Mouse (Mus musculus) cerebellum, adult 2 months (tissue): ENCODE measurements around the gene Gatm. TPM values are rescaled to one million over a fixed set of nuclear protein-coding genes. Genes with fewer than 3 reads are reported as not detected.
A peak's percentile ranks its signal among the peaks of the same experiment; 100 is the strongest.

Experiments
- DNase-seq, 2 experiments: peaks; one replicate each; pipeline ENCODE4 v3.0.0; 2021
- H3K27ac ChIP-seq: fragments of 200-500 bp; 2 replicates; pipeline ENCODE4 v1.5.1; 2012; ENCODE audit warnings: low read length, control low read depth, inconsistent platforms; ENCODE audit not compliant: insufficient read depth
- H3K27me3 ChIP-seq: fragments of 200-500 bp; 2 replicates; pipeline ENCODE4 v1.6.1; 2012; ENCODE audit warnings: inconsistent platforms, mild to moderate bottlenecking, low read length, moderate library complexity; ENCODE audit not compliant: control insufficient read depth, insufficient read depth
- H3K4me1 ChIP-seq: fragments of 200-500 bp; 2 replicates; pipeline ENCODE4 v1.6.1; 2011; ENCODE audit warnings: low read length; ENCODE audit not compliant: control insufficient read depth, insufficient read depth
- H3K4me3 ChIP-seq: fragments of 200-500 bp; replicated peaks from 2 replicates; pipeline ENCODE3; 2011; ENCODE audit warnings: mild to moderate bottlenecking, low read depth, low read length, control low read depth; ENCODE audit not compliant: insufficient read depth
- CTCF ChIP-seq: fragments of 200-500 bp; IDR thresholded peaks from 2 replicates; pipeline ENCODE4 v1.5.1; 2011; ENCODE audit warnings: low read depth, mild to moderate bottlenecking, control low read depth, low read length, moderate library complexity, borderline replicate concordance; ENCODE audit not compliant: insufficient read depth
- POLR2A ChIP-seq: fragments of 200-500 bp; IDR thresholded peaks from 2 replicates; pipeline ENCODE4 v1.6.1; 2011; ENCODE audit warnings: low read length, control low read depth, borderline replicate concordance; ENCODE audit not compliant: insufficient read depth
- WGBS: fragments of 180-500 bp; shearing (Covaris S2); methylation state at CpG from one replicate; pipeline ENCODE4 v1.1.7; 2018; 5-methylcytosine and 5-hydroxymethylcytosine counted together
- polyA plus RNA-seq: library from polyadenylated mRNA; depleted of rRNA; stranded (reverse); fragments of >200 nt; gene quantifications from 2 replicates; pipeline ENCODE4 v1.2.3, GENCODE M21; 2012; rRNA removed

Gatm gene
- 164 and 201 TPM in 2 replicates for polyA plus RNA-seq

DNA sequence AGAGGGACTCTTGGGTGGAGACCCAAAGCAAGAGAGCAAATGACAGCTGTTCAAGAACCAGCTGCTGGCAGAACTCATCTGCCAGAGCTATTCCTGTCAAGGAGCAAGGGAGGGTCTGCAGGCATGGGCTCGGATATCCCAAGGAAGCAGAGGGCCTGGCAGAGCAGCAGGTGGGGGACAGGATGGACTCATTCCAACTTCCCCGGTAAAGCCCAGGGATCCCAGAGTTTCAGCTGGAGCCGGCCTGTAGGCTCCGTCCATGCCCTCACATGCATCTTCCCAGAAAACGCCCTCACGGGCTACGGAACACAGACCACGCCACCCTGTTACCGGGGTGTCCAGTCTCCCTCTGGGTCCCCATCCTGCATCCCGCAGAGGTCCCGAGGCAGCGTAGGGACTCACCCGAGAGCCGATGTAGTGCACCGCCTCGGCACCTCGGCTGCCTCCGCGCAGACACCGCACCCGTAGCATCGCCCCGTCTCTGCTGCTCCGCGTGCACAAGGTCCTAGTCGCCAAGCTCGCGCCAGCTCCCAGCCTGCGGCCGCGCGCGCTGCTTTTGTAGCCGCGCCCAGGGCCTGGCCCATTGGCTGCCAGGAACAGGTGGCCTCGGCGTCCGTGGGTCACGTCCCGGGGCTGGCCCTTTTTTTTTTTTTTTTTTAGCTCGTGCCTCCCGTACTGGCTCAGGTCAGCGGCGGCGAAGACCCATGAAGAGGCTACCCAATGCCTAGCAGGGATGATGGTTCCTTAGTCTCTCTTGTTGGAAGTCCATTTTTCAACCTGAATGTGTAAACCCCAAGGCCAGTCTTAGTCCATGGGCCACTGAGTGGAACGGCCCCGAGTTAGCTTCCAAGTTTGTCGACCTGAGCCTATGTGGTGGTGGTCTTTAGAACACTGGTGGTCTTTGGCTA is at the start of gene Gatm:
Gene Gatm, minus strand, starts transcription at position 558 of the 908 bp plus-strand sequence.
- no peaks in the 10 kb centered on the region for H3K27me3 ChIP-seq

DNA sequence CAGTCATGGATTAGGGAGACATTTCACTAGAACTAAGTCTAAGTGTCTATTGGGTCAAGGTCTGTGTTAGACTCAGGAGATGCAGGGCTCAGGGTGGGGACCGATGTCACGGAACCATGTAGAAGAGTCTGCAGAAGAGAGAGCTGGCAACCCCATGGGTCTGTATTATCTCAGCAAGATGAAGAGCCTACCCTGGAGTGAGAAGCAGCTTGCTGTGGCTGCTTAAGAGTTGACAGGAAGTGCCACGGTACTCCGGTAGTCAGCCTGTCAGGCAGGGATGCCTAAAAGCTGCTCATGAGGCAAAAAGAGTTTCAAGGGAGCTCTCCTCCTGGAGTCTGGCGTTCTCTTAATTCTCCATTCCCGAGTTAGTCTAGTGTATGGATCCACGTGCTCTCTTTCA is 48.7 kb upstream of the Gatm start:
- no peaks in the 10 kb centered on the region for H3K4me1 ChIP-seq
- no peak for DNase-seq
- no peak overlapping the region for H3K4me3 ChIP-seq
- no peak for TF ChIP-seq POLR2A
- no peak for TF ChIP-seq CTCF
- no peak overlapping the region for H3K27ac ChIP-seq
- H3K27me3 ChIP-seq, result no peaks in the 10 kb centered on the region
- WGBS, result 88% methylated on average over 7 of the region's 7 CpGs

More for the DNA sequence above, at the start of gene Gatm:
- WGBS, result 2% methylated on average over 48 of the region's 48 CpGs
- Histone ChIP-seq H3K27ac (peak within 1 kb of the TSS; percentile 6; the same call in 1 of the 2 replicates), H3K4me3 (peak within 1 kb of the TSS; percentile 73), H3K4me1 (no peaks in the 10 kb centered on the region)
- DNase-seq, result peak; percentile 86 to 89
- TF ChIP-seq POLR2A (peak; percentile 31; the same call in 1 of the 2 replicates), CTCF (no peak)

DNA sequence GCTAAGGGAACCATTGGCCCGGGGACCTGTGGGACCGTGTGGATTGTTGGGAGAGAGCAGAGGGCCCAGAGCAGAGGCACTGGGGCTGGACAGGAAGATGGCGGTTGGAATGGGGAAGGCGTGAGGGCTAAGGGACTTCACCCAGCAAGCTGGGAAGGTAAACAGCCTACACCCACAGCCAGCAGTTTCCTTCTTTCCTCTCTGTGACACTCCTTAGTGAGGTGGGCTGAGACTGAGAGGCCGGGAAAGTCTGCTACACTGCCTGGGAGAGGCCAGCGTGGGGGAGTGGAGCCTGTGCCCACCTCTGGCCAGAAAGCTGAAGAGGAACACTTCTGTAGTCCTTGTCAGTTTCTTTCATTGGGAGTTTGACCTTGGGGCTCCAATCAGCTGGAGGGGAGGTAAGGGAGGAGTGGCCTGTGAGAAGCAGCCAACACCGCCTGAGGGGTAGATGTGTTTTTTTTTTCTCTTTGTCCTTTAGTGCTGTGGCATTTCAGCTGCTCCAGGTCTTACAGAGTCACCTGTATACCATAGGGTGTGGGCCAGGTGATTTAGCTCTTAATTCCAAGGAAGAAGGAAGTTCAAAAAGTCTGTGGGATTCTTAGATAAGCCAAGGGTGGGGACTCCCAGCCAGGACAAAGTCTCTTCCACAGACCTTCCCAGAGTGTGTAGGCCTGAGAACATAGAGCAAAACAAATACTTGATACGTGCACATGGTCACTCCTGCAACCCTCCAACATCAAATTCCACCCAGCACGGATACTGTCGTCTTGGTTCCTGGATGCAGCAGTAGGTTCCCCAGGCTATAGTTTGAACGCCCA is 46.8 kb upstream of the Gatm start:
- H3K4me3 ChIP-seq, result no peak overlapping the region
- 83% methylated on average over 11 of the region's 11 CpGs for WGBS
- H3K4me1 ChIP-seq, result no peaks in the 10 kb centered on the region
- no peak overlapping the region for H3K27ac ChIP-seq
- H3K27me3 ChIP-seq, result no peaks in the 10 kb centered on the region
- no peak for DNase-seq
- TF ChIP-seq CTCF (no peak), POLR2A (no peak)

DNA sequence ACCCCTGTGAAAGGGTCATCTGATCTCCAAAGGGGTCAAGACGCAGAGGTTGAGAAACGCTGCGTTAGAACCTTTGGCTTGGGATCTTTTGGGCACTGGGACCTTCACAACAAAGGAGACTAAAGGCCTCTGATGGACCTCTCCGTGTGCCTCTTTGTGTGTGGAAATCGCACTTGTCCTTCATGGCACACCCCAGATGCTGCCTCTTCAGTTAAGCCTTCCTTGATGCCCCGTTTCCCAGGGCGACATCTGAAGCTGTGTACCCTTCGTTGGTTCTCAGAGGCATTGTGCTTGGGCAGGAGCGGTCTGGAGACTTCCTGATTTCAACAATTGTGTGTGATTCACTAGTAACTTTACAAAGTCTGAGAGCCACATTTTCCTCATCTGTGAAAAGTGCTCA is 45.7 kb upstream of the Gatm start:
- no peaks in the 10 kb centered on the region for H3K27me3 ChIP-seq
- no peak overlapping the region for H3K4me3 ChIP-seq
- no peak overlapping the region for H3K27ac ChIP-seq
- H3K4me1 ChIP-seq, result no peaks in the 10 kb centered on the region
- no peak for TF ChIP-seq POLR2A
- no peak for TF ChIP-seq CTCF
- 45% methylated on average over 9 of the region's 9 CpGs for WGBS
- DNase-seq, result no peak

DNA sequence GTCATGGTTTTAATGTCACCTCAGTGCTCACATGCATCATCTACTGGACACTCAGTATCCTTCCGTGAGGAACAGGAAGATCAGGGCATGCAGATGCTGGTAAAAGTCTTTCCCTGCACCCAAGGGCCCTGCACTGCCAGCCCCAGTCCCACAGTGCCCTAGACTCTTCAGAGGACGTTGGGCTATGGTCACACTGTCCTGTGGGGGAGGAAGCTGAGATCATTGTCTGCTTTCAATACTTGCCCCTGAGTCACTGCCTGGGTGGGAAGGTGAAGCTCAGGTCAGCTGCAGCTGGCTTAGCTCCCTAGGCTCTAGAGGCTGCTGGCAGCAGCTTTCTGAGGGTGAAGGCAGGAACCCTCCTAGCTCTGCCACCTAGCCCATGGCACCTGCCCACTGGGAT is 44.9 kb upstream of the Gatm start:
- H3K4me3 ChIP-seq, result no peak overlapping the region
- no peak for DNase-seq
- H3K27ac ChIP-seq, result no peak overlapping the region
- WGBS, result 61% methylated on average over 2 of the region's 2 CpGs
- no peaks in the 10 kb centered on the region for H3K27me3 ChIP-seq
- no peaks in the 10 kb centered on the region for H3K4me1 ChIP-seq
- no peak for TF ChIP-seq POLR2A
- TF ChIP-seq CTCF, result no peak

DNA sequence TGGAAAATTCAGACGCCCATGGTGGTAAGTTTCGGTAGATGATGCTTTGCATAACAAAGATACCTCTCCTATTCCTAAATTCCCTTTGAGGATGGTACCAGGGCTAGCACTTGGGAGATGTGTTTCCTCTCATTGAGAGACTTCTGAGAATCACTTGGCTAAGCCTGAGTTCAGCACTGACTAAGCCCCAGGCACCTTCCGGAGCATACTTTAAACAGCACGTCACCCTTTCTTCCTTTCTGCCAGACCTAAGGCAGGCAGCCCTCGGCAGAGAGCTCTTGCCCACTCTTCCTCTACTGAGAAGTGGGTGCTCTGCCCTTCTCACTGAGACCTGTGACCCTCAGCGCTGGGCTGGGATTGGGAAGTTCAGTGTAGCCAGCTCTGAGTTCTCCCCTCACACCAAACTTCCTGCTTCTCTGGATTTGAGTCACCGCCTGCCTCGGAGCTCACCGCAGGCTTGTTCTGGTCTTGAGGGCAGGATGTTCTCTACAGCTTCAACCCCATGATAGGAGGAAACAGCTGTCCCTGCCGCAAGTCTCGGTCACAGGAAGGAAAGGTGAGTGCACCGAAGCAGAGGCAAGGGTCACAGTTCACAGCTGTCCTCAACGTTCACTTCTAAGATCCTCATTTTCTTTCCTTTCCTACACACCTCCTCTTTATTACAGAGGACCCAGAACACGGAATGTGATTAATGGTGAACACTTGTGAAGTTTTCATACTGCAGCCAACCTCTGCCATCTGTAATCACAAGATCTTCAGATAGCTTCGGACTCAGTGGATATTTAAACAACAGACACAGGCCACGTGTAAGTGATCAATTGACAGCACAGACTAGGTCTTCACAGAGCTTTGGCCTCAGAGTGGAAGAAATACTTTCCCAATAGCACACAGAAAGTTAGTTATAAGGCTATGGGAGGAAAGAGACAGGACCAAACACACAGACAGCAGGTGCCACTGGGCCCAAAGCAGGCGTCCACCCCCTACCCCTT is 41.3 kb upstream of the Gatm start:
- H3K27ac ChIP-seq, result no peak overlapping the region
- no peaks in the 10 kb centered on the region for H3K27me3 ChIP-seq
- WGBS, result 75% methylated on average over 17 of the region's 17 CpGs
- no peak for TF ChIP-seq CTCF
- TF ChIP-seq POLR2A, result no peak
- DNase-seq, result no peak
- no peak overlapping the region for H3K4me3 ChIP-seq
- no peaks in the 10 kb centered on the region for H3K4me1 ChIP-seq

DNA sequence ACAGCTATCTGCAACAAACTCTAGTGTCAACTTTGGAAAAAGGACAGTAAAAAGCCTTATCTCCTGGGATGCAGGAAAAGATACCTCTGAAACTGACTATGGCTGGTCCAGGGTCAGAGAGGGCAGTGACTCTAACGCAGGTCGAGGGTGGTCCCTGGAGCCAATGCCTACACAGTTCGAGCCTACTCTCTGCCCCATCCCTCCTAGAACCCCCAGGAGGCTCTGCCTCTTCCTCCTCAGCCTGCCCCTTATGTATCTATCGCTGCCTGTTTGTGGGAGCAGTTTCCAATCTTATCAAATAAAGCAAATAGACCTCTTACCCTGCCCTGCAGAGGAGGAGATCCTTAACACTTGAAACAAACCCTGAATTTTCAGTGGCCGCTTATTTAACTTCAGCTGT is 27.6 kb upstream of the Gatm start:
- H3K4me3 ChIP-seq, result no peak overlapping the region
- no peak for DNase-seq
- no peaks in the 10 kb centered on the region for H3K27me3 ChIP-seq
- 69% methylated on average over 5 of the region's 5 CpGs for WGBS
- no peak overlapping the region for H3K27ac ChIP-seq
- TF ChIP-seq POLR2A, result no peak
- TF ChIP-seq CTCF, result no peak
- no peaks in the 10 kb centered on the region for H3K4me1 ChIP-seq
